Mouse (Mus musculus) midbrain, embryonic 14.5 days (tissue): Measurements from ENCODE around the gene Eme1. TPM values are rescaled to one million over a fixed set of nuclear protein-coding genes. Genes with fewer than 3 reads are reported as not detected.
"Not testable (repeated sequence)": the region's sequence is repeated elsewhere in the genome, so short reads cannot be mapped to it uniquely, and the experiment has no call there.

Source experiments
- ATAC-seq: fragments of 200-750 bp; cut with Nextera tagmentation; 2 replicates; pipeline ENCODE4 v1.8.0; 2017; ENCODE audit warnings: moderate number of reproducible peaks, moderate library complexity; ENCODE audit not compliant: low FRiP score, low TSS enrichment
- DNase-seq: peaks from one replicate; pipeline ENCODE4 v3.0.0-alpha.2; 2015
- H3K27ac ChIP-seq: fragments of 300-500 bp; sonication (generic); replicated peaks from 2 replicates; pipeline ENCODE4 v1.5.1; 2014; ENCODE audit warnings: mild to moderate bottlenecking, low read depth, low read length, moderate library complexity
- H3K27me3 ChIP-seq: fragments of 300-500 bp; sonication (generic); 2 replicates; pipeline ENCODE4 v1.6.1; 2014; ENCODE audit warnings: low read length, control low read depth, mixed read lengths; ENCODE audit not compliant: control insufficient read depth, insufficient read depth
- H3K36me3 ChIP-seq: fragments of 300-500 bp; sonication (generic); 2 replicates; pipeline ENCODE4 v1.6.1; 2014; ENCODE audit warnings: low read length, control low read depth; ENCODE audit not compliant: control insufficient read depth, insufficient read depth
- H3K4me1 ChIP-seq: fragments of 300-500 bp; sonication (generic); 2 replicates; pipeline ENCODE4 v1.6.1; 2014; ENCODE audit warnings: mild to moderate bottlenecking, antibody characterized with exemption, low read length, control low read depth; ENCODE audit not compliant: control insufficient read depth, insufficient read depth
- H3K4me2 ChIP-seq: fragments of 300-500 bp; sonication (generic); 2 replicates; pipeline ENCODE4 v1.6.1; 2014; ENCODE audit warnings: mild to moderate bottlenecking, low read length, moderate library complexity
- H3K4me3 ChIP-seq: fragments of 300-500 bp; sonication (generic); replicated peaks from 2 replicates; pipeline ENCODE4 v1.5.1; 2014; ENCODE audit warnings: low read depth, low read length
- H3K9ac ChIP-seq: fragments of 300-500 bp; sonication (generic); replicated peaks from 2 replicates; pipeline ENCODE4 v1.6.1; 2014; ENCODE audit warnings: mild to moderate bottlenecking, low read length, moderate library complexity
- H3K9me3 ChIP-seq: fragments of 300-500 bp; sonication (generic); 2 replicates; pipeline ENCODE4 v1.6.1; 2016; ENCODE audit warnings: low read length, control low read depth, mixed read lengths; ENCODE audit not compliant: control insufficient read depth
- WGBS: fragments of 180-500 bp; shearing (Covaris S2); extraction: QIAGEN DNeasy Blood & Tissue Kit; methylation state at CpG from one replicate; pipeline ENCODE4 v1.1.7; 2014; 5-methylcytosine and 5-hydroxymethylcytosine counted together
- polyA plus RNA-seq: library from polyadenylated mRNA; unstranded; fragments of >200 nt; fragmentation: Nextera tagmentation; extraction: Ambion mirVana; gene quantifications from 2 replicates; pipeline ENCODE4 v1.2.1, GENCODE M21; 2014

Gene Eme1
- polyA plus RNA-seq, 1 experiment from 2014 or later: 4.4 TPM

DNA sequence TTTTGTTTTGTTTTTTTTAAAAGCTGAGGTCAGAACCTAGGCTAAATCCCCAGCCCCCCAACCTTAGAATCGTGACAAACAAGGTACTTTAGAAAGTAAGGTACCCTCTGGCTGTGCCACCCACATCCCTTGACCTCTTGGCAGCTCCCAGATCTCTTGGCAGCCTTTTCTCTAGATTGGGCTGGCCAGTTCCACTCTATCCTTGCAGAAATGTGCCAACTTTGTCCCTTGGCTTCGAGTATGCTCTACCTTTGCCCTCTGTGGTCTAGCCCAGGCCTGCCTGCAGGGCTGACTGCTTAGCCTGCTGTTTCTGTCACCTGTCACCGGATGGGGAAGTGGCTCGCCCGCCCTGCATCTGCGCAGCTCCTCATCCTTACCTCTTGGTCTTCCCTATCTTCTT lies 11.5 kb upstream of the Eme1 start:
- H3K36me3 ChIP-seq: peaks cover 92% of the 10 kb centered on the region
- WGBS: 96% methylated on average over 6 of the region's 6 CpGs
- no peak for DNase-seq

GRCm38 (mm10) chr11:94661344-94661743 lies 7.6 kb upstream of the Eme1 start:
- Histone ChIP-seq H3K4me3 (no peak overlapping the region), H3K36me3 (peaks cover 81% of the 10 kb centered on the region), H3K4me1 (no peaks in the 10 kb centered on the region), H3K27me3 (no peaks in the 10 kb centered on the region), H3K9ac (no peak overlapping the region), H3K4me2 (no peak overlapping the region), H3K9me3 (no peaks in the 10 kb centered on the region), H3K27ac (no peak overlapping the region)
- DNase-seq (no peak), ATAC-seq (no peak)
- WGBS: 73% methylated on average over 1 of the region's 1 CpGs

More for the DNA sequence above, 11.5 kb upstream of the Eme1 start:
- Histone ChIP-seq H3K9me3 (no peaks in the 10 kb centered on the region), H3K4me1 (no peaks in the 10 kb centered on the region), H3K27me3 (no peaks in the 10 kb centered on the region), H3K4me3 (no peak overlapping the region), H3K27ac (no peak overlapping the region), H3K9ac (no peak overlapping the region), H3K4me2 (no peak overlapping the region)
- ATAC-seq: no peak

DNA sequence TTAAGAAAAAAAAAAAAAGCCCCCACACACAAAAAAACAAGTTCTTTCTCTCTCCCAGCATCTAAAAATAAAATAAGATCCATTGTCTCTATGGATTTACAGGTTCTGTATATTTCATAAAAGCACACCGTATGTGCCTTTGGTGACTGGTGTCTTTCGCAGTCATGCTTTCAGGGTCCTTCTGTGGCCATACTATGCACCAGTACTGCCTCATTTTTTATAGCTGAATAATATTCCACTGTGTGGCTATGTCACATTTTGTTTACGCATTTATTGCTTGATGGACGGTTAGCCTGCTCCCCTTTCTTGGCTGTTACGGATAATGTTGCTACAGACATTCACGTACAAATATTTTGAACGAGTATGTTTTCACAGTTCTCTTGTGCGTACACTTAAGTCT lies 791 bp downstream of the Eme1 start:
- peaks cover 23% of the 10 kb centered on the region for H3K36me3 ChIP-seq
- no peak overlapping the region for H3K27ac ChIP-seq
- 48% methylated on average over 8 of the region's 8 CpGs for whole genome bisulfite sequencing
- no peak overlapping the region for H3K9ac ChIP-seq
- peak overlapping the region; percentile 83 for H3K4me2 ChIP-seq
- peak overlapping the region; percentile 64 for H3K4me3 ChIP-seq
- no peak for DNase-seq
- H3K27me3 ChIP-seq: no peaks in the 10 kb centered on the region
- H3K9me3 ChIP-seq: no peaks in the 10 kb centered on the region
- no peak for ATAC-seq
- peaks cover 15% of the 10 kb centered on the region for H3K4me1 ChIP-seq

DNA sequence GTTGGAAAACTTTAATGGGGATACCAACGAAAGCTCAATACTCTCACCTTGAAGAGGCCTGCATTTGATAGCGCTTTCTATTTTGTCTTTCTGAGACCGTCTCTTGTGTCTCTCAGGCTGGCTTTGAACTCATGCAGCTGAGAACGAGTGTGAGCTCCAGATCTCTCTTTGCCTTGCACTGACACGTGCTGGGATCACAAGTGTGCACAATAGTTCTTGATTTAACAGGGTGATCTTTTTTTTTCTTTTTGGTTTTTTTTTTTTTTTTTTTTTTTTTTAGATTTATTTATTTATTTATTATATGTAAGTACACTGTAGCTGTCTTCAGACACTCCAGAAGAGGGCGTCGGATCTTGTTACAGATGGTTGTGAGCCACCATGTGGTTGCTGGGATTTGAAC lies 2.5 kb downstream of the Eme1 start:
- H3K4me3 ChIP-seq, DNase-seq, ATAC-seq, H3K9ac ChIP-seq, H3K27ac ChIP-seq, H3K4me2 ChIP-seq, H3K27me3 ChIP-seq, H3K9me3 ChIP-seq: not testable (repeated sequence)
- Histone ChIP-seq H3K4me1 (peaks cover 15% of the 10 kb centered on the region), H3K36me3 (peaks cover 29% of the 10 kb centered on the region)
- 95% methylated on average over 5 of the region's 7 CpGs for WGBS

GRCm38 (mm10) chr11:94646457-94646856 lies 7.3 kb downstream of the Eme1 start:
- peaks cover 70% of the 10 kb centered on the region for H3K36me3 ChIP-seq

DNA sequence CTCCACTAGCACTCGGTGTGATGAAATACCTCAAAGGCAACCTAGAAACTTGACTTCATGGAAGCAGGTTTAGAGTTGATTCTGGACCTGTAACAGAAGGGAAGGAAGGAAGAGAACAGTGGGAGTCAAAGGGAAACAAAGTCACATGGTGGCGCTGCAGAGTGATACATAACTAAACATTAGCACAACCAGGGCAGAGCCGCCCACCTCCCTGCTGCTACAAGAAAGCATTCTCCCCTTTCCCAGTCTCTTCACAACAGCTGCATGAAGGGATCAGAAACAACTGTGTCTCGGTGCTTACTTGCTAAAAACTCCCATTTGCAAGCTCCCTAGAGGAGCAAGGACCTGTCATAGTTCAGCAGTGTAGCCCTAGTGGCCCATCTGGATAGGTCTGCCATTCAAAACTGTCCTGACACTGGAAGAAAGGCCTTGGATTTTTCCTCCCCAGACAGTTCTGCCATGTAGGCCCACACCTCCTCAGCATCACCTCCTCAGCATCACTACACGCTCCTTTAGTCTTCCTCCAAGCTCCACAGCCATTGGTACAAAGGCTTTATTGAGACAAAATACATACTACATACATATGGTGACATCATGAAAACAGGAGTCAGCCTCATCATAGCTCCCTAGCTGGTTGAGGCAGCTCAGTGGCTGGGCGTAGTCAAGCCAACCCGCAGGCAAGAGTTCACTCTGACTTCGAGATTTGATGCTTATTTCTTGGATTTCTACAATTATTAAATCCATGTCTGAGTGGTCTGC lies 9.1 kb downstream of the Eme1 start:
- DNase-seq (no peak), ATAC-seq (no peak)
- Histone ChIP-seq H3K27me3 (no peaks in the 10 kb centered on the region), H3K9me3 (no peaks in the 10 kb centered on the region), H3K27ac (no peak overlapping the region), H3K4me1 (no peaks in the 10 kb centered on the region), H3K4me3 (no peak overlapping the region), H3K4me2 (no peak overlapping the region), H3K9ac (no peak overlapping the region), H3K36me3 (peaks cover 77% of the 10 kb centered on the region)
- 92% methylated on average over 8 of the region's 8 CpGs for WGBS

More at GRCm38 (mm10) chr11:94646457-94646856, 7.3 kb downstream of the Eme1 start:
- Histone ChIP-seq H3K4me3 (no peak overlapping the region), H3K9ac (no peak overlapping the region), H3K9me3 (no peaks in the 10 kb centered on the region), H3K4me2 (no peak overlapping the region), H3K27me3 (no peaks in the 10 kb centered on the region), H3K27ac (no peak overlapping the region), H3K4me1 (no peaks in the 10 kb centered on the region)
- ATAC-seq (no peak), DNase-seq (no peak)
- WGBS: 97% methylated on average over 4 of the region's 4 CpGs

DNA sequence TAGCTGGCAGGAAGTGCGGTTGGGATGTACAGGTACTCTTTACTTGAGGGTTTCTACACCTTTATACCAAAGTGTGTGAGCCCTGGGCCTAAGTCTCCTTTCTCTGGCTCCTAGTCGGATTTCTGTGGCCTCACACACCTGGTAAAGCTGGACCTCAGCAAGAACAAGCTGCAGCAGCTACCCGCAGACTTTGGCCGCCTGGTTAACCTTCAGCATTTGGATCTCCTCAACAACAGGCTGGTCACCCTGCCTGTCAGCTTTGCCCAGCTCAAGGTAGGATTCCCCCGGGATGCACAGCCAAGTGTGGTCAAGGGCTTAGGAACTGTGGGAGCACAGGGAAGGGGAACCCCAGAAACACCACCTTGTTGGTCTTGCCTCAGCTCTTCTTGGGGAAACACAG lies 19.3 kb downstream of the Eme1 start:
- DNase-seq (no peak), ATAC-seq (no peak)
- Histone ChIP-seq H3K4me3 (no peak overlapping the region), H3K4me2 (no peak overlapping the region), H3K9me3 (no peaks in the 10 kb centered on the region), H3K27me3 (no peaks in the 10 kb centered on the region), H3K36me3 (peaks cover 78% of the 10 kb centered on the region), H3K4me1 (peaks cover 10% of the 10 kb centered on the region), H3K9ac (no peak overlapping the region), H3K27ac (no peak overlapping the region)
- 89% methylated on average over 5 of the region's 5 CpGs for WGBS

DNA sequence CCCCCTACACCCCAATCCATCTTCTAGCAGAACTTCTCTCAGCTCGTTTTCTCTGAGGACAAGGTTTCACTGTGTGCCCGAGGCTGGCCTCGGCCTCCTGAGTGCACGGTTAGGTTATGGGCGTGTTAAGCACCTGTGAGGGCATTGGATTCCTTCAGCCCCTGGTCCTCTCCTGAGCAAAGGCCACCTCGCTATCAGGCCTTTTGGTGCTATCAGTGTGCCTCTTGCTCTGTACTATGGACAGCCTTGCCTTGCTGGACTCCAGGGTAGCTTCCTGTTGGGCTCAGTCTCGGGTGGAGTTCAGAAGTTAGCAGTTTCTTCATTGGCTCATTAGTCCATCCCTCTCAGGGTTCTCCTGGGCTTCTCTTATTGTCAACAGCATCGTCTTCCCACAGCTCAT lies 20.8 kb downstream of the Eme1 start:
- ATAC-seq: no peak
- H3K4me1 ChIP-seq: peaks cover 10% of the 10 kb centered on the region
- H3K27me3 ChIP-seq: no peaks in the 10 kb centered on the region
- H3K36me3 ChIP-seq: peaks cover 63% of the 10 kb centered on the region
- H3K9ac ChIP-seq: no peak overlapping the region
- no peak for DNase-seq
- H3K4me3 ChIP-seq: no peak overlapping the region
- H3K27ac ChIP-seq: no peak overlapping the region
- H3K4me2 ChIP-seq: no peak overlapping the region
- 92% methylated on average over 8 of the region's 8 CpGs for WGBS
- H3K9me3 ChIP-seq: no peaks in the 10 kb centered on the region

- no peak overlapping the region for H3K9ac ChIP-seq
- WGBS: 98% methylated on average over 5 of the region's 5 CpGs
- H3K4me1 ChIP-seq: peaks cover 10% of the 10 kb centered on the region
- no peak for ATAC-seq
- no peak for DNase-seq
- H3K36me3 ChIP-seq: peaks cover 53% of the 10 kb centered on the region
- H3K27ac ChIP-seq: no peak overlapping the region
- H3K4me3 ChIP-seq: no peak overlapping the region
- no peaks in the 10 kb centered on the region for H3K9me3 ChIP-seq
- no peak overlapping the region for H3K4me2 ChIP-seq
- H3K27me3 ChIP-seq: no peaks in the 10 kb centered on the region
These were observed 21.8 kb downstream of the Eme1 start for GRCm38 (mm10) chr11:94631969-94632368.
